Mouse (Mus musculus) heart, adult 2 months (tissue): ENCODE measurements at regions not wholly inside any gene's neighbourhood (a gene's known extent, or its start where the extent isn't known, plus 50 kb on each side); places are given as distances from the start of the nearest gene placed in this dataset.

ENCODE experiments used
- CTCF ChIP-seq: fragments of 200-600 bp; IDR thresholded peaks from 2 replicates; pipeline ENCODE4 v1.8.1; 2022; ENCODE audit warnings: antibody characterized with exemption, mild to moderate bottlenecking, moderate library complexity
- POLR2A ChIP-seq: fragments of 200-500 bp; IDR thresholded peaks from 2 replicates; pipeline ENCODE4 v1.6.1; 2011; ENCODE audit warnings: mild to moderate bottlenecking, low read depth, low read length, control low read depth; ENCODE audit not compliant: insufficient read depth

DNA sequence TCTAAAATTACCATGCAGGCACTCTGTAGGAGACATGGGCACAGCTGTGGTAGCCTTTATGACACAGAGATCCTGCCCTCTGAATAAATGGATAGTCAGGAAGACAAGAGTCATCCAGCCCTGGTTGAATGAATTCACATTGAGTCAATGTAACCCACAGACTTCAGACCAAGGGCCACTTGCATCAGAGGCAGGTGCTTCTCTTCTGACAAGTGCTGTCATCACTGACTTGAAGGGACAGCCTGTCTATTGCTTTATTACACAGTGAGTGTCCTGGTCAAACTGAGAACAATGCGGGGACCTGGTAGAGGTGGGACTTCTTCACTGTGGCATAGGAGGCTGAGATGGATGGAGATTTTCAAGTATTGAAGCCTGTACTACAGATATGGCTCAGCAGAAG is 230.1 kb downstream of the Lyplal1 start:
- TF ChIP-seq CTCF, result no peak
- no peak for TF ChIP-seq POLR2A
